Mouse (Mus musculus) spleen, adult 2 months (tissue): Measurements from ENCODE around the gene Upp2. TPM values are rescaled to one million over a fixed set of nuclear protein-coding genes. Genes with fewer than 3 reads are reported as not detected.

Experiments
- DNase-seq, 2 experiments: peaks; one replicate each; pipeline versions ENCODE4 v3.0.0 to v3.0.0-alpha.2; 2012 to 2021; ENCODE audit warnings: low spot score in 2 of 2, low read depth in 1 of 2
- H3K27ac ChIP-seq: fragments of 200-500 bp; 2 replicates; pipeline ENCODE4 v1.5.1; 2012; ENCODE audit warnings: low read length, inconsistent platforms; ENCODE audit not compliant: insufficient read depth
- H3K27me3 ChIP-seq: fragments of 200-500 bp; 2 replicates; pipeline ENCODE4 v1.6.1; 2012; ENCODE audit warnings: mild to moderate bottlenecking, moderate library complexity, low read length, inconsistent platforms; ENCODE audit not compliant: control insufficient read depth, insufficient read depth
- H3K36me3 ChIP-seq: fragments of 200-500 bp; 2 replicates; pipeline ENCODE4 v1.6.1; 2012; ENCODE audit warnings: mild to moderate bottlenecking, low read length, inconsistent platforms; ENCODE audit not compliant: control insufficient read depth, insufficient read depth
- H3K4me1 ChIP-seq: fragments of 200-500 bp; 2 replicates; pipeline ENCODE4 v1.6.1; 2011; ENCODE audit warnings: inconsistent platforms; ENCODE audit not compliant: control insufficient read depth, insufficient read depth, insufficient read length
- H3K4me3 ChIP-seq: fragments of 200-500 bp; 2 replicates; pipeline ENCODE4 v1.5.1; 2011; ENCODE audit warnings: mild to moderate bottlenecking, inconsistent platforms; ENCODE audit not compliant: insufficient read depth, insufficient read length; ENCODE audit errors: extremely low read depth
- CTCF ChIP-seq: fragments of 200-500 bp; IDR thresholded peaks from 2 replicates; pipeline ENCODE4 v1.5.1; 2011; ENCODE audit warnings: mild to moderate bottlenecking, inconsistent platforms; ENCODE audit not compliant: insufficient read depth, insufficient read length, insufficient replicate concordance; ENCODE audit errors: extremely low read depth
- POLR2A ChIP-seq: fragments of 200-500 bp; IDR thresholded peaks from 2 replicates; pipeline ENCODE4 v1.6.1; 2011; ENCODE audit warnings: low read depth, low read length, inconsistent platforms
- WGBS: fragments of 180-500 bp; shearing (Covaris S2); methylation state at CpG from one replicate; pipeline ENCODE4 v1.1.7; 2018; 5-methylcytosine and 5-hydroxymethylcytosine counted together
- polyA plus RNA-seq: library from polyadenylated mRNA; depleted of rRNA; stranded (reverse); fragments of >200 nt; gene quantifications from 2 replicates; pipeline ENCODE4 v1.2.3, GENCODE M21; 2012

Gene Upp2
- polyA plus RNA-seq, 1 experiment = 1.3 TPM

- TF ChIP-seq CTCF (no peak), POLR2A (no peak)
- H3K36me3 ChIP-seq = no peaks in the 10 kb centered on the region
- DNase-seq = no peak
- H3K4me1 ChIP-seq = no peaks in the 10 kb centered on the region
- H3K27ac ChIP-seq = no peak overlapping the region
- no peak overlapping the region for H3K4me3 ChIP-seq
- no peaks in the 10 kb centered on the region for H3K27me3 ChIP-seq
- WGBS = 94% methylated on average over 6 of the region's 6 CpGs
Measured at GRCm38 (mm10) chr2:58655169-58655568, 88.1 kb downstream of the Upp2 start.

GRCm38 (mm10) chr2:58656959-58657358 lies 89.9 kb downstream of the Upp2 start:
- Histone ChIP-seq H3K27me3 (no peaks in the 10 kb centered on the region), H3K36me3 (no peaks in the 10 kb centered on the region), H3K4me3 (no peak overlapping the region), H3K4me1 (no peaks in the 10 kb centered on the region), H3K27ac (no peak overlapping the region)
- 98% methylated on average over 1 of the region's 1 CpGs for WGBS
- TF ChIP-seq CTCF = no peak
- TF ChIP-seq POLR2A = no peak
- DNase-seq = no peak

GRCm38 (mm10) chr2:58657855-58658254 lies 90.8 kb downstream of the Upp2 start:
- Histone ChIP-seq H3K27me3 (no peaks in the 10 kb centered on the region), H3K4me1 (no peaks in the 10 kb centered on the region), H3K4me3 (no peak overlapping the region), H3K36me3 (no peaks in the 10 kb centered on the region), H3K27ac (no peak overlapping the region)
- TF ChIP-seq CTCF (no peak), POLR2A (no peak)
- 95% methylated on average over 10 of the region's 10 CpGs for WGBS
- DNase-seq = no peak

- H3K36me3 ChIP-seq = no peaks in the 10 kb centered on the region
- TF ChIP-seq CTCF (no peak), POLR2A (no peak)
- WGBS = 81% methylated on average over 13 of the region's 13 CpGs
- no peak overlapping the region for H3K4me3 ChIP-seq
- no peaks in the 10 kb centered on the region for H3K4me1 ChIP-seq
- H3K27ac ChIP-seq = no peak overlapping the region
- DNase-seq = no peak
- H3K27me3 ChIP-seq = no peaks in the 10 kb centered on the region
Measured at GRCm38 (mm10) chr2:58660591-58660990, 93.5 kb downstream of the Upp2 start.

- no peak for DNase-seq
- Histone ChIP-seq H3K4me3 (no peak overlapping the region), H3K36me3 (no peaks in the 10 kb centered on the region), H3K27ac (no peak overlapping the region), H3K4me1 (no peaks in the 10 kb centered on the region), H3K27me3 (no peaks in the 10 kb centered on the region)
- WGBS = 88% methylated on average over 5 of the region's 5 CpGs
- no peak for TF ChIP-seq POLR2A
- TF ChIP-seq CTCF = no peak
Measured at GRCm38 (mm10) chr2:58661116-58661515, 94.0 kb downstream of the Upp2 start.

- 91% methylated on average over 9 of the region's 9 CpGs for WGBS
- TF ChIP-seq POLR2A (no peak), CTCF (no peak)
- H3K27me3 ChIP-seq = no peaks in the 10 kb centered on the region
Measured at GRCm38 (mm10) chr2:58662661-58663060, 95.6 kb downstream of the Upp2 start.

GRCm38 (mm10) chr2:58663404-58664120 lies 96.5 kb downstream of the Upp2 start:
- 88% methylated on average over 7 of the region's 7 CpGs for WGBS
- Histone ChIP-seq H3K27me3 (no peaks in the 10 kb centered on the region), H3K36me3 (no peaks in the 10 kb centered on the region), H3K4me1 (no peaks in the 10 kb centered on the region), H3K4me3 (no peak overlapping the region), H3K27ac (no peak overlapping the region)
- no peak for DNase-seq
- TF ChIP-seq CTCF (no peak), POLR2A (no peak)

More at GRCm38 (mm10) chr2:58662661-58663060, 95.6 kb downstream of the Upp2 start:
- Histone ChIP-seq H3K4me1 (no peaks in the 10 kb centered on the region), H3K27ac (no peak overlapping the region), H3K36me3 (no peaks in the 10 kb centered on the region), H3K4me3 (no peak overlapping the region)
- DNase-seq = no peak
